Mouse (Mus musculus) heart, postnatal 25 days (tissue): Measurements from ENCODE around the gene Ndufa12. TPM values are rescaled to one million over a fixed set of nuclear protein-coding genes. Genes with fewer than 3 reads are reported as not detected.

Experiments
- total RNA-seq, 2 experiments: library from RNA; stranded (reverse); gene quantifications; 2 replicates each; pipeline ENCODE4 v1.2.3; 2021

The Ndufa12 gene
- total RNA-seq, 2 experiments from 2014 or later = 824 to 843 TPM

Other genes starting within 250 kb of the Ndufa12 start
- 10 to 100 TPM; 38.1 to 40.4 TPM for gene Vezt, start 162.9 kb upstream of the Ndufa12 start, total RNA-seq
- 1 to 10 TPM; 5.6 to 6.3 TPM for gene Fgd6, start 162.7 kb upstream of the Ndufa12 start, total RNA-seq
- gene Nr2c1, start 50.7 kb upstream of the Ndufa12 start, total RNA-seq = 1 to 10 TPM; 7.1 to 7.6 TPM
- not detected for gene Gm4792, start 100.0 kb downstream of the Ndufa12 start, total RNA-seq
- 10 to 100 TPM; 24.6 to 34.6 TPM for gene Tmcc3, start 113.2 kb downstream of the Ndufa12 start, total RNA-seq